Mouse (Mus musculus) right cerebral cortex, adult 2 months (tissue): Measurements from ENCODE around the gene Zfp445.

Experiments used
- DNase-seq, 2 experiments: peaks; one replicate each; pipeline ENCODE4 v3.0.0; 2021 to 2022; ENCODE audit warnings: low spot score in 2 of 2

The Zfp445 gene

DNA sequence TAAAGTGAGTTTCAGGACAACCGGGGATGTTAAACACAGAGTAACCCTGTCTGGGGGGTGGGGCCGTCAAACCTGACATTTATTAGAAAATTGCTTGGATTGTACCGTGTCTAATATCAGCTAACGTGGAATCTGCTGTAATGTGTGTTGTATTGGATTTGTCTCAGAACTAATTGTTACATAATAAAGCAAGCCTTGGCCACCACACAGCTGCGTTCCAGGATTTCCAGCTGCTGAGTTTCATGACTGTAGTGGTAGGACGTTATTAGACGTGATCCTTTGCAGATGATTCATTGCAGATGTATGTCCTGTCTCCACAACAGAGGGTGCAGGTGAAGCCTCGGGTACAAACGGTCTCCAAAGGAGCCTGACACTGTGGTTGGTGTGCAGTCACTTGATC is 29.7 kb downstream of the Zfp445 start:
- DNase-seq: no peak

DNA sequence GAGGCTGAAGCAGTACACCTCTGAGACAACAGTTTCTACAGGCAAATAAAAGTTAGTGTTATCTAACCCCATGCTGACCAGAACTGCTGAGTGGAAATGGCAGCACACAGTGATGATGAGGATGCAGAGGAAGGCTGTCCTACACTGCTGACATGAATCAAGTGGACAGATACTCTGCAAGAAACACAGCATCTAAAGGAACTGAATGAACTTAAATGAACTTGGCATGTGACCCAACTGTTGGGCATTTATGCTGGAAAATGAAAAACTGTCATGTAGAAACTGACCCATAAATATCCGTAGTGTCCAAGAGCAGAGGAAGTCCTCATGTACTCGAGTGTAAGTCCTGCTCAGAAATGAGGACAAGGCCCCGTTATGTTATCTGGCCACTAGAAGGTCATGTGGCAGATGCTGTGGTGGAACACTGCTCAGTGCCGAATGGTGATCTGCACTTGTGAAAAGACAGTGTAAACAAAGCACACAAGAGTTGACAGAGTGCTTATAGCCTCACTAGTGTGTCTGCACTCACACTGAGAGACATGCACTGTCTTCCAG is 35.9 kb downstream of the Zfp445 start:
- no peak for DNase-seq

DNA sequence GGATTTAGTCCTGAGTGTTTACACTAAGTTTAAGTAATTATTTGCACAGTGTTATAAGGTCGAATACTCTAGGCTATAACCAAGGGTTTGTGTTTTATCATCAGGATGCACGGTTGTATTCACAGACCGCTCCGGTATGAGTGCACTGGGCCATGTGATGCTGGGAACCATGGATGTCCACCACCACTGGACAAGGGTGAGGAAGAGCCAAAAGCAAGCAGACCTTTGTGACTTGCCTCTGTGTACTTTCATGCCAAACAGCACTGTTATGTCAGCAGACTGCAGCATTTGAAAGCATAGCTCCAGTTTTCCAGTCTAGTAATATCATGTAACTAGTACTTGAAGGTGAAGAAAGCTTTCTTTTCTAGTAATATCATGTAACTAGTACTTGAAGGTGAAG is 39.1 kb downstream of the Zfp445 start:
- DNase-seq: no peak

DNA sequence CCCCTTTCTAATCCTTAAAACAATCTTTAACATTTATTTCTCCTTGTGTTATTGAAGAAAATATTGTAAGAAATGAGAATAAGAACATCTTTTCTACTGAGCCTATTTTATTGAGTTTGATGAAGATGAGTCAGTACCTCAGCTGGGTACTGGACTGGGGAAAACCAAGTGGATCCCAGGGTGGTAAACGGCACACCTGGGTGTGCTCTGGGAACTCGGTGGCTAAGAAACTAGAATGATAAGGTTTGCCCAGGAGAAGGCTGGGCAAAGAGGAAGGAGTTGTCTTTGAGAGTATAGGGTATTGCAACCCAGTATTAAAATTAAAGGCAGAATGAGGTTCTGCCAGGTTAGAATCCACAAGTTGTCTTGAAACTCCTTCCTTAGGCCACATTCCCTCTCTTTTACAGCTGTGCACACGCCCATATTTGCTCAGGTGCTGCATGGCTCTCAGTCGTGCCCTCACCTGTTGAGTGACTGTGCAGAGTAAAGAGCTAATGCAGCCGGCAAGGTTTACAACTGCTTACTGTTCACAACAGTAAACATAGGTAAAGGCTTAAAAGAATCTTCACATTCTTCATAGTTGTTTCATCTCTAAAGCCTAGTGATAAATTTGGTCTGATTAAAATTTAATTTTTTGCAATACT is 42.3 kb downstream of the Zfp445 start:
- DNase-seq: no peak

DNA sequence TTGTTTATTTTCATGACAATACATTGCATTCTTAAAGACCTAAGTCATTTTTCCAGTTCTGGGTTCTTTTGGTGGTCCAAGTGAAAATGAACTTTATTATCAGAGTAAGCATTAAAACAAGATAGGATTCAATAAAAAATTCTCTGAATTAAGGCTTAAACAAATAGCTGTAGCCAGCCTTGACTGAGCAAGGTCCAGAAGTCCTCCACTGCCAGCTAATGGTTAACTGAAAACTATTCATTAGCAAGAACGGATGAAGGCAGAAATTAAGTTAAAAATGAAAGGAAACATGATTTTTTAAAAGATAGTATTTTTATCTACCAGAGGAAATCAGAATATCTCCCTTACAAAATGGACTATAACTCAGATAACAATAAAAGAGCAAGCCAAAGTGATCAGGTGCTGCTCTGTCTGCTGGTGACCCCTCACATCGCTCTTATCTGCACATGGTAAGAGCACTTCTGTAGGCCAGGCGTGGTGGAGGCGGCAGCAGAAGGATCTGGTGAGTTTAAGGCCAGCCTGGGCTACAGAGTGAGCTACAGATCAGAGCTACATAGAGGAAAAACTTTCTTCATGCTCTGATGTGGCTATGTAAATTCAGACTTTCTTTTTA is 50.5 kb downstream of the Zfp445 start:
- no peak for DNase-seq

DNA sequence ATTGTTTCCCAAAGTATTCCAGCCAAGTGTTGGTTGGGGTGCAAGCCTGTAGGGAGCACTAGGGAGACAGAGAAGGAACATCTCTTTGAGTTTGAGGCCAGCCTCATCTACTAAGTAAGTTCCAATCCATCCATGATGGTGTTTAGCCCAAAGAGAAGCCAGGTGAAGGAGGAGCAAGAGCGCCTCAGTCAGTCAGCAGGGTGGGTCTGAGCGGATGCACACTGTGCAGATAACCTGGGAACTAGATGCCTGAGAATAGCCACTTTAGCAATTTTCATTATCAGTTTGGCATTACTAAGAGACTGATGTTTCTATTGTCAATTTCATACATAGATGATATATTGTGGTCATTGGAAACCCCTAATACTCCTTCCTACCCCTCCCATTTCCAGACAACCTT is 51.0 kb downstream of the Zfp445 start:
- DNase-seq: no peak

DNA sequence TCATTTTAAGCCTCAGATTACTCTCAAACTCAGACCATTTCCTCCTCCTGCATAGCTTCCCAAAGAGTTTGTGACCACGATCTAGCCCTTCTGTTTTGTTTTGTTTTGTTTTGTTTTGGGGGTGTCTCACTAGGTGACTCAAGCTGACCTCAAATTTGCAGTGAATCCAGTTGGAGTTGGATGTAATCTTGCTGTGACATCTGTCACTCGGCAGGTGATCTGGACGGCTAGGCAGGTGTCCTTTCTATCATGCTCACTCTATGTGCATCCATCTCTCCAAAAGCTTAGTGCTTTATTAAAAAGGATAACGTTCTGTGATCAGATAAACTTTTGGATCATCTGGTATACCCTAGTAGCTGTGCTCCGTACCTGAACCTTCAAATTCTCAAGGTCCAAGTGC is 53.4 kb downstream of the Zfp445 start:
- DNase-seq: no peak

DNA sequence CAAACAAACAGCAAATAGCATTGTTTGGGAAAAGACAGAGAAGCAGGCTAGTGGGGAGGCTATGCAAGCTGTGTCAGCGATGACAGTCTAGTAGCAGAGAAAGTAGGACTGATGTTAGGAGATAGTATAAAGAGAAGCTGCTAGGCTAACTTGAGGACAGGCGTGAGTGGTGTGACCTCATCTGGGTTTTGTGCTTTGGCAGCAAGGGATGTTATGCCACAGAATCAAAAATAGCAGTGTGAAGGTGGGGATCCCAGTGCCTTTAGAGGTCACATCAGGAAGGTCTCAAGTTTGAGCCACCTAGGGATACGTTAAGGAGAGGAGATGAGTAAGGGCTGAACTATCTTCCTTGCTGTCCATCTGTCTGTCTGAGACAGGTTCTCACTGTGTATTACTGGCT is 55.6 kb downstream of the Zfp445 start:
- DNase-seq: no peak

DNA sequence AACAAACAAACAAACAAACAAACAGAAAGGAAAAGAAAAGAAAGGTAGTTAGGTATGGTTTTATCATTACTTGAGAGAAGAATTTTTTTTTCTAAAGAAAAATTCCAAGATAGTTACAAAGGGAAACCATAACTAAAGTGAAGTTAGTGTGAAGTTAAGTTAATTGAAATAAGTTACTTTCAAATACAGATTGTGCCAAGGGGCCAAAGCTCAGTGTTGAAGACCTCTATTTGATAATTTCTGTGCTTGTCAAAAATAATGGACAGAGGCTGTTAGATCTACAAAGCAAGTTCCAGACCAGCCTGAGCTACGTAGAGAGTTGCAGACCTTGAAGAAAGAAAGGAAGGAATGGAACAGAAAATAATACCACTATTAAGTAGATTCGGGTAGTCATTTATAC is 58.6 kb downstream of the Zfp445 start:
- DNase-seq: no peak

DNA sequence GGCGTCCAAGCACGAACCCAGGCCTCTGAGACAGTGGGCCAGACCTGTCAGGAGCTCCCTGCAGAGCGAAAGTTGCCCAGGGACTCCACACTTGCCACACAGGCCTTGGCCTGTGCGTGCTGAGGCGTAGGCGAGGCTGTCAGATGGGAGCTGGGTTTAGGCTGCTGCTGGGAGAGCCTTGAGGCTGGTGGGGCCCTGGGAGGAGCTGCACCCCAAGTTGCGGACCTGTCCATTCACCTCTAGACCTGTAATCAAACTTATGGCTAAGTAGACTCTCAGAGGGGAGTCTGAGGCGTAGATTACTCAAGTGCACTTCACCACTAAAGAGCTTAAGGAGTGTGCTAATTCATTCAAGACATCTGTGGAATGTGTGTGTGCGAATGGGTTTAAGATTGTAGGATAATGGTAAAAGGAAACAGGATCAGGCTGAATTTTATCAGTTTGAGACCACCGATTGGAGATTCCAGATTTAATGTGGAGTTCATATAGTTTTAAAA is 59.9 kb downstream of the Zfp445 start:
- DNase-seq: no peak

DNA sequence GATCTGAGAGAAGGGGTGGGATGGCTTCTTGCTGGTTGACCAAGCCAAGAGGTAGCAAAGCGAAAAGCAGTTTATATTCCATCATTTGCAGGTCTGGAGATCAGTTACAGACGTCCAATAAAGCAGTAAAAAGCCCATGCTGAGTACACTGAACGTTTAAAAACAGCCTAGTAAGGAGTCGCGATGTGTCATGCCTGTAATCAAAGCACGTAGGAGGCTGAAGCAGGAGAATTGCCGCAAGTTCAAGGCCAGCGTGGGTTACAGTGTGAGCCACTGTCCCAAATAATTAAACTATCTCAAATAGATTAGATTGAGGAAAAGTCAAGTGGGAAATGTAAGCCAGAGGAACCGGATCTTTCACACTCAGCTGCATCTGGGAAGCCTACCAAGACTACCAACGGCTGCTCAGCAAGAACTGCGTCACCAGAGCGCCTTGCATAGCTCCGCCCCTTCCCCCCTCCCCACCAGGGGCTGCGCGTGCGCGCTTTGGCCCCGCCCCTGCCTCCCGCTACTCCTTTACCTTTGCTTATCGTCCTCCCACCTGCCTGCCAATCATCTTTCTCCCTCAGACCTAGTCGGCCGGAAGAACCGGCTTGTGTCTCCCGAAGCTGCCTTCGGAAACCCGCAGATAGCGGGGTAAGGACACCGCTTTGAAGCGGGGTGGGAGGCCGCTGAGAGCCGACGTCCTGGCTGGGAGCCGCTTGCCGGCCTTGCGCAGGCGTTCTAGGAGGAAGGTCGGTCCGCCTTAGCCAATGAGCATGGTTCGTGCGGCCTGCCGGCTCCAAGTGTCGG is 60.6 kb downstream of the Zfp445 start, which contains the start of gene Tcaim:
TSS of gene Tcaim (plus strand) at position 487 of the 792 bp plus-strand sequence.
- peak; percentile 88 to 94 for DNase-seq
